Comparison of ENCODE assay signal across 10 mouse cellular contexts in genomic region chr2:25663511-25663910, GRCm38 (mm10). TPM values are rescaled to one million over a fixed set of nuclear protein-coding genes. Genes with fewer than 3 reads are reported as not detected.
A peak's percentile ranks its signal among the peaks of the same experiment; 100 is the strongest.
DNase-seq lines count a peak whose midpoint lies in the region; ATAC-seq and TF ChIP-seq lines count a peak whose summit lies in the region.
"Had no signal": no experiment of that assay in that cellular context is flagged by ENCODE, and none has a peak within 500 bp of the region (broad histone marks: within the 10 kb centered on the region; RNA-seq: fewer than 3 reads in every experiment).

No protein-coding gene starts in this region.

- H3K36me3 ChIP-seq in midbrain, embryonic 10.5 days: no peaks in the 10 kb centered on the region
- no peaks in the 10 kb centered on the region for H3K36me3 ChIP-seq in midbrain, embryonic 11.5 days (ENCODE audit: control insufficient read depth, insufficient read depth, low read length)
- H3K36me3 ChIP-seq in small intestine, adult 2 months (ENCODE audit: control insufficient read depth, insufficient read depth, low read length): no peaks in the 10 kb centered on the region
- H3K36me3 ChIP-seq: midbrain, embryonic 12.5 days had no signal

- no peaks in the 10 kb centered on the region for H3K9me3 ChIP-seq in midbrain, embryonic 10.5 days (replicated peaks)
- no peaks in the 10 kb centered on the region for H3K9me3 ChIP-seq in midbrain, embryonic 11.5 days (ENCODE audit: control insufficient read depth, low read length)
- H3K9me3 ChIP-seq: midbrain, embryonic 12.5 days had no signal

- intact Hi-C loops in left cerebral cortex, postnatal 4 days (cut with DNase I): no loop called here

- H3K4me1 ChIP-seq in midbrain, embryonic 10.5 days: peaks cover 5% of the 10 kb centered on the region
- no peaks in the 10 kb centered on the region for H3K4me1 ChIP-seq in midbrain, embryonic 11.5 days (ENCODE audit: control insufficient read depth, insufficient read depth, low read length)
- H3K4me1 ChIP-seq in small intestine, adult 2 months (ENCODE audit: control insufficient read depth, insufficient read depth, insufficient read length, low read length): peaks cover under 1% of the 10 kb centered on the region; the same call in 1 of the 2 replicates
- H3K4me1 ChIP-seq: midbrain, embryonic 12.5 days had no signal

- WGBS in midbrain, embryonic 10.5 days: 76% methylated on average over 1 of the region's 1 CpGs
- 62% methylated on average over 1 of the region's 1 CpGs for WGBS in midbrain, embryonic 11.5 days
- 59% methylated on average over 1 of the region's 1 CpGs for WGBS in small intestine, adult 2 months

- no peaks in the 10 kb centered on the region for H3K27me3 ChIP-seq in midbrain, embryonic 10.5 days (ENCODE audit: low read depth, poor library complexity, severe bottlenecking)
- H3K27me3 ChIP-seq in midbrain, embryonic 11.5 days (ENCODE audit: control insufficient read depth, insufficient read depth, low read length): no peaks in the 10 kb centered on the region
- no peaks in the 10 kb centered on the region for H3K27me3 ChIP-seq in small intestine, adult 2 months (ENCODE audit: control insufficient read depth, insufficient read depth, low read length)
- H3K27me3 ChIP-seq: midbrain, embryonic 12.5 days had no signal

- no peak overlapping the region for H3K4me3 ChIP-seq in midbrain, embryonic 10.5 days
- no peak overlapping the region for H3K4me3 ChIP-seq in midbrain, embryonic 11.5 days (ENCODE audit: low read depth, low read length)
- no peak overlapping the region for H3K4me3 ChIP-seq in small intestine, adult 2 months (ENCODE audit: low read depth, low read length)
- H3K4me3 ChIP-seq: midbrain, embryonic 12.5 days had no signal

- ATAC-seq in midbrain, embryonic 11.5 days (ENCODE audit: low FRiP score): no peak

- no peak overlapping the region for H3K9ac ChIP-seq in midbrain, embryonic 11.5 days (ENCODE audit: low read length)
- H3K9ac ChIP-seq: midbrain, embryonic 12.5 days had no signal

- peak; percentile 48; the same call in 1 of the 2 replicates for TF ChIP-seq CTCF in small intestine, adult 2 months (IDR thresholded peaks at IDR 0.05; ENCODE audit: extremely low read depth, insufficient read length, insufficient replicate concordance, low read depth, low read length)

- peak; percentile 20 for DNase-seq in cerebellum, adult 8-10 months
- DNase-seq in cerebellum, adult 11-12 months: no peak
- DNase-seq in midbrain, embryonic 10.5 days (ENCODE audit: low spot score): peak; percentile 47
- DNase-seq in midbrain, embryonic 11.5 days (ENCODE audit: low spot score, missing footprints): no peak
- peak; percentile 89 for DNase-seq in adrenal gland, postnatal 14 days
- DNase-seq in frontal cortex, postnatal 36 days (ENCODE audit: low spot score in 2 of 2): peak; percentile 19 to 35
- DNase-seq in left cerebral cortex, postnatal 4 days: peak; percentile 66

- TF ChIP-seq POLR2A in small intestine, adult 2 months (IDR thresholded peaks at IDR 0.05; ENCODE audit: low read depth, low read length): no peak

- no peak overlapping the region for H3K4me2 ChIP-seq in midbrain, embryonic 11.5 days
- H3K4me2 ChIP-seq: midbrain, embryonic 12.5 days had no signal

- no peak overlapping the region for H3K27ac ChIP-seq in midbrain, embryonic 10.5 days (replicated peaks)
- no peak overlapping the region for H3K27ac ChIP-seq in midbrain, embryonic 11.5 days (ENCODE audit: low read depth, low read length)
- H3K27ac ChIP-seq in small intestine, adult 2 months (ENCODE audit: insufficient read depth, low read depth, low read length): no peak overlapping the region
- H3K27ac ChIP-seq: midbrain, embryonic 12.5 days had no signal

RNA-seq across cellular contexts. Expression of gene Lcn5, which starts 5.8 kb away (rescaled TPM):
- polyA plus RNA-seq in midbrain, embryonic 10.5 days (2016; fragmentation: Nextera tagmentation; extraction: Ambion mirVana): not detected in 2 replicates
- polyA plus RNA-seq in midbrain, embryonic 11.5 days (2014; fragmentation: Nextera tagmentation; extraction: Ambion mirVana): not detected in 2 replicates
- total RNA-seq in adrenal gland, postnatal 14 days (2021): not detected in 2 replicates
- total RNA-seq in left cerebral cortex, postnatal 4 days (2021): not detected
- polyA plus RNA-seq in small intestine, adult 2 months (2012; rRNA removed): not detected in 2 replicates
- polyA plus RNA-seq: heart, embryonic 14.5 days; midbrain, embryonic 12.5 days had no signal

RNA-seq across cellular contexts. Expression of gene Lcn8, which starts 10.6 kb away (rescaled TPM):
- not detected in 2 replicates for polyA plus RNA-seq in midbrain, embryonic 10.5 days (2016; fragmentation: Nextera tagmentation; extraction: Ambion mirVana)
- not detected in 2 replicates for polyA plus RNA-seq in midbrain, embryonic 11.5 days (2014; fragmentation: Nextera tagmentation; extraction: Ambion mirVana)
- not detected in 2 replicates for total RNA-seq in adrenal gland, postnatal 14 days (2021)
- total RNA-seq in left cerebral cortex, postnatal 4 days (2021): not detected
- polyA plus RNA-seq in small intestine, adult 2 months (2012; rRNA removed): not detected in 2 replicates
- polyA plus RNA-seq: heart, embryonic 14.5 days; midbrain, embryonic 12.5 days had no signal

RNA-seq across cellular contexts. Expression of gene Lcn6, which starts 13.1 kb away (rescaled TPM):
- not detected in 2 replicates for polyA plus RNA-seq in midbrain, embryonic 10.5 days (2016; fragmentation: Nextera tagmentation; extraction: Ambion mirVana)
- not detected in 2 replicates for polyA plus RNA-seq in midbrain, embryonic 11.5 days (2014; fragmentation: Nextera tagmentation; extraction: Ambion mirVana)
- not detected in 2 replicates for total RNA-seq in adrenal gland, postnatal 14 days (2021)
- not detected for total RNA-seq in left cerebral cortex, postnatal 4 days (2021)
- polyA plus RNA-seq in small intestine, adult 2 months (2012; rRNA removed): not detected in 2 replicates
- polyA plus RNA-seq: heart, embryonic 14.5 days; midbrain, embryonic 12.5 days had no signal

RNA-seq across cellular contexts. Expression of gene Lcn10, which starts 19.0 kb away (rescaled TPM):
- polyA plus RNA-seq in midbrain, embryonic 10.5 days (2016; fragmentation: Nextera tagmentation; extraction: Ambion mirVana): not detected in 2 replicates
- not detected in 2 replicates for polyA plus RNA-seq in midbrain, embryonic 11.5 days (2014; fragmentation: Nextera tagmentation; extraction: Ambion mirVana)
- not detected in 2 replicates for total RNA-seq in adrenal gland, postnatal 14 days (2021)
- not detected for total RNA-seq in left cerebral cortex, postnatal 4 days (2021)
- polyA plus RNA-seq in small intestine, adult 2 months (2012; rRNA removed): not detected in 2 replicates
- polyA plus RNA-seq: heart, embryonic 14.5 days; midbrain, embryonic 12.5 days had no signal

RNA-seq across cellular contexts. Expression of gene Fcna, which starts 35.7 kb away (rescaled TPM):
- 0.36 and 1.4 TPM in 2 replicates for polyA plus RNA-seq in midbrain, embryonic 10.5 days (2016; fragmentation: Nextera tagmentation; extraction: Ambion mirVana)
- polyA plus RNA-seq in midbrain, embryonic 11.5 days (2014; fragmentation: Nextera tagmentation; extraction: Ambion mirVana): 1.3 and 1.6 TPM in 2 replicates
- total RNA-seq in adrenal gland, postnatal 14 days (2021): 7.0 and 9.7 TPM in 2 replicates
- total RNA-seq in left cerebral cortex, postnatal 4 days (2021): 1 to 10 TPM; 1.0 to 1.6 TPM
- polyA plus RNA-seq in small intestine, adult 2 months (2012; rRNA removed): 0.65 and 1.4 TPM in 2 replicates

Comparison
In these comparisons a context has a peak if more than half of its experiments do, and no peak if none do; other contexts are left out.
1. DNase-seq: peak in cerebellum, adult 8-10 months (single experiment), midbrain, embryonic 10.5 days (single experiment), adrenal gland, postnatal 14 days (single experiment), frontal cortex, postnatal 36 days (2 of 2) and left cerebral cortex, postnatal 4 days (single experiment); none in cerebellum, adult 11-12 months (single experiment) and midbrain, embryonic 11.5 days (single experiment).